Mouse (Mus musculus): ENCODE measurements around the gene Man2b2.

Man2b2 gene

GRCm38 (mm10) chr5:36829913-36830879 is at the start of gene Man2b2:
Gene Man2b2, minus strand, starts transcription at chr5:36830653.
- in situ Hi-C loops (cut with MboI; ENCODE audit: low pct_unique_long_range_greater_than_20kb in 1 of 2, low sequenced_read_pairs in 2 of 2, unreplicated experiment in 1 of 2): no loop called here

- in situ Hi-C loops (cut with MboI; ENCODE audit: low pct_unique_long_range_greater_than_20kb in 1 of 2, low sequenced_read_pairs in 2 of 2, unreplicated experiment in 1 of 2): no loop called here
Measured at GRCm38 (mm10) chr5:36878801-36879200, 48.3 kb upstream of the Man2b2 start.

- in situ Hi-C loops (cut with MboI; ENCODE audit: low pct_unique_long_range_greater_than_20kb in 1 of 2, low sequenced_read_pairs in 2 of 2, unreplicated experiment in 1 of 2): no loop called here
Measured at GRCm38 (mm10) chr5:36877641-36878040, 47.2 kb upstream of the Man2b2 start.

GRCm38 (mm10) chr5:36876777-36877396 is 46.4 kb upstream of the Man2b2 start:
- in situ Hi-C loops (cut with MboI; ENCODE audit: low pct_unique_long_range_greater_than_20kb in 1 of 2, low sequenced_read_pairs in 2 of 2, unreplicated experiment in 1 of 2): no loop called here

- in situ Hi-C loops (cut with MboI; ENCODE audit: low pct_unique_long_range_greater_than_20kb in 1 of 2, low sequenced_read_pairs in 2 of 2, unreplicated experiment in 1 of 2): no loop called here
Measured at GRCm38 (mm10) chr5:36875956-36876355, 45.5 kb upstream of the Man2b2 start.

- in situ Hi-C loops (cut with MboI; ENCODE audit: low pct_unique_long_range_greater_than_20kb in 1 of 2, low sequenced_read_pairs in 2 of 2, unreplicated experiment in 1 of 2): no loop called here
Measured at GRCm38 (mm10) chr5:36870916-36871315, 40.5 kb upstream of the Man2b2 start.

GRCm38 (mm10) chr5:36869578-36870236 is 39.3 kb upstream of the Man2b2 start:
- in situ Hi-C loops (cut with MboI; ENCODE audit: low pct_unique_long_range_greater_than_20kb in 1 of 2, low sequenced_read_pairs in 2 of 2, unreplicated experiment in 1 of 2): no loop called here

GRCm38 (mm10) chr5:36869186-36869577 is 38.7 kb upstream of the Man2b2 start:
- in situ Hi-C loops (cut with MboI; ENCODE audit: low pct_unique_long_range_greater_than_20kb in 1 of 2, low sequenced_read_pairs in 2 of 2, unreplicated experiment in 1 of 2): no loop called here

- in situ Hi-C loops (cut with MboI; ENCODE audit: low pct_unique_long_range_greater_than_20kb in 1 of 2, low sequenced_read_pairs in 2 of 2, unreplicated experiment in 1 of 2): no loop called here
Measured at GRCm38 (mm10) chr5:36868266-36869090, 38.0 kb upstream of the Man2b2 start, which contains the start of gene Ppp2r2c. Gene Ppp2r2c, plus strand, starts transcription at chr5:36868513.

GRCm38 (mm10) chr5:36867561-36867960 is 37.1 kb upstream of the Man2b2 start:
- in situ Hi-C loops (cut with MboI; ENCODE audit: low pct_unique_long_range_greater_than_20kb in 1 of 2, low sequenced_read_pairs in 2 of 2, unreplicated experiment in 1 of 2): no loop called here

- in situ Hi-C loops (cut with MboI; ENCODE audit: low pct_unique_long_range_greater_than_20kb in 1 of 2, low sequenced_read_pairs in 2 of 2, unreplicated experiment in 1 of 2): no loop called here
Measured at GRCm38 (mm10) chr5:36866701-36867250, 36.3 kb upstream of the Man2b2 start.

- in situ Hi-C loops (cut with MboI; ENCODE audit: low pct_unique_long_range_greater_than_20kb in 1 of 2, low sequenced_read_pairs in 2 of 2, unreplicated experiment in 1 of 2): no loop called here
Measured at GRCm38 (mm10) chr5:36861084-36861483, 30.6 kb upstream of the Man2b2 start.

- in situ Hi-C loops (cut with MboI; ENCODE audit: low pct_unique_long_range_greater_than_20kb in 1 of 2, low sequenced_read_pairs in 2 of 2, unreplicated experiment in 1 of 2): no loop called here
Measured at GRCm38 (mm10) chr5:36857546-36857945, 27.1 kb upstream of the Man2b2 start.

- in situ Hi-C loops (cut with MboI; ENCODE audit: low pct_unique_long_range_greater_than_20kb in 1 of 2, low sequenced_read_pairs in 2 of 2, unreplicated experiment in 1 of 2): no loop called here
Measured at GRCm38 (mm10) chr5:36856529-36856928, 26.1 kb upstream of the Man2b2 start.

- in situ Hi-C loops (cut with MboI; ENCODE audit: low pct_unique_long_range_greater_than_20kb in 1 of 2, low sequenced_read_pairs in 2 of 2, unreplicated experiment in 1 of 2): no loop called here
Measured at GRCm38 (mm10) chr5:36855180-36855579, 24.7 kb upstream of the Man2b2 start.

GRCm38 (mm10) chr5:36851572-36851971 is 21.1 kb upstream of the Man2b2 start:
- in situ Hi-C loops (cut with MboI; ENCODE audit: low pct_unique_long_range_greater_than_20kb in 1 of 2, low sequenced_read_pairs in 2 of 2, unreplicated experiment in 1 of 2): no loop called here

GRCm38 (mm10) chr5:36844490-36844889 is 14.0 kb upstream of the Man2b2 start:
- in situ Hi-C loops (cut with MboI; ENCODE audit: low pct_unique_long_range_greater_than_20kb in 1 of 2, low sequenced_read_pairs in 2 of 2, unreplicated experiment in 1 of 2): no loop called here

- in situ Hi-C loops (cut with MboI; ENCODE audit: low pct_unique_long_range_greater_than_20kb in 1 of 2, low sequenced_read_pairs in 2 of 2, unreplicated experiment in 1 of 2): no loop called here
Measured at GRCm38 (mm10) chr5:36841701-36842100, 11.2 kb upstream of the Man2b2 start.

Data from mouse embryonic stem cell (cell line).